Mouse (Mus musculus): ENCODE results near the gene Catsper3. TPM values are rescaled to one million over a fixed set of nuclear protein-coding genes. Genes with fewer than 3 reads are reported as not detected.

Gene Catsper3
- under 1 TPM in 1 of 4 experiments, not detected in 3; 0.38 TPM for total RNA-seq (2022)

- no peak for DNase-seq (ENCODE audit: low spot score in 2 of 2)
Measured at GRCm38 (mm10) chr13:55784268-55784667, at the start of gene Catsper3. TSS of gene Catsper3 (plus strand) at chr13:55784568.

GRCm38 (mm10) chr13:55737885-55738284 is 46.5 kb upstream of the Catsper3 start:
- no peak for DNase-seq (ENCODE audit: low spot score in 2 of 2)

GRCm38 (mm10) chr13:55742306-55742705 is 42.1 kb upstream of the Catsper3 start:
- no peak for DNase-seq (ENCODE audit: low spot score in 2 of 2)

- DNase-seq (ENCODE audit: low spot score in 2 of 2) = no peak
Measured at GRCm38 (mm10) chr13:55754380-55754779, 30.0 kb upstream of the Catsper3 start.

GRCm38 (mm10) chr13:55756789-55757188 is 27.6 kb upstream of the Catsper3 start:
- no peak for DNase-seq (ENCODE audit: low spot score in 2 of 2)

GRCm38 (mm10) chr13:55757645-55758044 is 26.7 kb upstream of the Catsper3 start:
- no peak for DNase-seq (ENCODE audit: low spot score in 2 of 2)

- DNase-seq (ENCODE audit: low spot score in 2 of 2) = no peak
Measured at GRCm38 (mm10) chr13:55760576-55760975, 23.8 kb upstream of the Catsper3 start.

GRCm38 (mm10) chr13:55761486-55761885 is 22.9 kb upstream of the Catsper3 start:
- no peak for DNase-seq (ENCODE audit: low spot score in 2 of 2)

GRCm38 (mm10) chr13:55774352-55774751 is 10.0 kb upstream of the Catsper3 start:
- no peak for DNase-seq (ENCODE audit: low spot score in 2 of 2)

- no peak for DNase-seq (ENCODE audit: low spot score in 2 of 2)
Measured at GRCm38 (mm10) chr13:55775056-55775455, 9.3 kb upstream of the Catsper3 start.

GRCm38 (mm10) chr13:55786120-55786519 is 1.8 kb downstream of the Catsper3 start:
- no peak for DNase-seq (ENCODE audit: low spot score in 2 of 2)

- DNase-seq (ENCODE audit: low spot score in 2 of 2) = no peak
Measured at GRCm38 (mm10) chr13:55801246-55801645, 16.9 kb downstream of the Catsper3 start.

GRCm38 (mm10) chr13:55803973-55804372 is 19.6 kb downstream of the Catsper3 start:
- no peak for DNase-seq (ENCODE audit: low spot score in 2 of 2)

GRCm38 (mm10) chr13:55809041-55809623 is 24.8 kb downstream of the Catsper3 start:
- DNase-seq (ENCODE audit: low spot score in 2 of 2) = no peak

GRCm38 (mm10) chr13:55809707-55810106 is 25.3 kb downstream of the Catsper3 start:
- no peak for DNase-seq (ENCODE audit: low spot score in 2 of 2)

- no peak for DNase-seq (ENCODE audit: low spot score in 2 of 2)
Measured at GRCm38 (mm10) chr13:55810947-55811346, 26.6 kb downstream of the Catsper3 start.

- DNase-seq (ENCODE audit: low spot score in 2 of 2) = no peak
Measured at GRCm38 (mm10) chr13:55813490-55814016, 29.2 kb downstream of the Catsper3 start.

GRCm38 (mm10) chr13:55814834-55815233 is 30.5 kb downstream of the Catsper3 start:
- no peak for DNase-seq (ENCODE audit: low spot score in 2 of 2)

- DNase-seq (ENCODE audit: low spot score in 2 of 2) = no peak
Measured at GRCm38 (mm10) chr13:55822499-55822898, 38.1 kb downstream of the Catsper3 start.

- DNase-seq (ENCODE audit: low spot score in 2 of 2) = no peak
Measured at GRCm38 (mm10) chr13:55824151-55824945, 40.0 kb downstream of the Catsper3 start.

- DNase-seq (ENCODE audit: low spot score in 2 of 2) = no peak
Measured at GRCm38 (mm10) chr13:55825245-55825681, 40.9 kb downstream of the Catsper3 start.

GRCm38 (mm10) chr13:55826008-55826671 is 41.8 kb downstream of the Catsper3 start:
- no peak for DNase-seq (ENCODE audit: low spot score in 2 of 2)

All from gastrocnemius, adult 8-10 months (tissue).